Mouse (Mus musculus) heart, postnatal 14 days (tissue): ENCODE results near the gene Phf14. TPM values are rescaled to one million over a fixed set of nuclear protein-coding genes. Genes with fewer than 3 reads are reported as not detected.
"Not testable (repeated sequence)": the region's sequence is repeated elsewhere in the genome, so short reads cannot be mapped to it uniquely, and the experiment has no call there.

Experiments used
- DNase-seq, 2 experiments: peaks; one replicate each; pipeline ENCODE4 v3.0.0; 2021 to 2022
- intact Hi-C: fragments of 180-260 bp; cut with DNase I; formaldehyde crosslinking; loops from one replicate; pipeline ENCODE4 v1.15.1; 2025
- long read RNA-seq, 2 experiments: library from polyadenylated mRNA; stranded (forward); transcript quantifications; one replicate each; pipeline ENCODE4 v2.0.0; 2021
- total RNA-seq, 2 experiments: library from RNA; stranded (reverse); gene quantifications; 2 replicates each; pipeline ENCODE4 v1.2.3; 2021

The Phf14 gene
- 10 to 100 TPM; 54.6 to 58.7 TPM for total RNA-seq
- long read RNA-seq, experiment 1, partial matches to known transcripts = 20 of 43 reads
- long read RNA-seq, experiment 1, other reads (novel, unspliced or antisense) = 21 of 43 reads
- long read RNA-seq, experiment 2, full-length matches to known transcripts = 3 of 25 reads
- long read RNA-seq, experiment 2, partial matches to known transcripts = 6 of 25 reads
- long read RNA-seq, experiment 2, other reads (novel, unspliced or antisense) = 16 of 25 reads

GRCm38 (mm10) chr6:11907269-11908032 lies at the start of gene Phf14, which contains the start of gene Ndufa4:
Gene Phf14 (plus strand): TSS chr6:11907809.
Gene Ndufa4 (minus strand): TSS chr6:11907497.
- DNase-seq = peak; percentile 93 to 94
- intact Hi-C loops = loop anchor here (2.0 kb wide), 1 partner anchor 17 kb away; no protein-coding TSS in a partner anchor

DNA sequence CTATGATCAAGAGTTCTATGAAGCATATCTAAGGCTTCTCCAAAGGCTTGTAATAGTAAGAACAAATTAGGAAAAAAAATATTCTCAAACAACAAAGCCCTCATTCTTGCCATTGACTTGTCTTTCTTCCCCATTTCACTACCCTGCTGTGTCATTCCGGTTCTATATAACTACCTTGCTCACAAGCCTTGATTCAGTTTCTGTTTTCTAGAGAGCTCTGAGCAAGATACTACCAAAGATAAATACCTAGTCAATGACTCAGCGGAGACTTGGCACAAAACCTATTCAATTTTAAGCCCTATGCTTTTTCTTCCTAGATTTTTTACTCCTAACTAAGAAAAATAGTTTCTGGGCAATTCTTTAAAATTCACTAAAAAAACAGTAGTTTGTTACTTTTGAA lies 32.2 kb upstream of the Phf14 start:
- intact Hi-C loops, DNase-seq: not testable (repeated sequence)

DNA sequence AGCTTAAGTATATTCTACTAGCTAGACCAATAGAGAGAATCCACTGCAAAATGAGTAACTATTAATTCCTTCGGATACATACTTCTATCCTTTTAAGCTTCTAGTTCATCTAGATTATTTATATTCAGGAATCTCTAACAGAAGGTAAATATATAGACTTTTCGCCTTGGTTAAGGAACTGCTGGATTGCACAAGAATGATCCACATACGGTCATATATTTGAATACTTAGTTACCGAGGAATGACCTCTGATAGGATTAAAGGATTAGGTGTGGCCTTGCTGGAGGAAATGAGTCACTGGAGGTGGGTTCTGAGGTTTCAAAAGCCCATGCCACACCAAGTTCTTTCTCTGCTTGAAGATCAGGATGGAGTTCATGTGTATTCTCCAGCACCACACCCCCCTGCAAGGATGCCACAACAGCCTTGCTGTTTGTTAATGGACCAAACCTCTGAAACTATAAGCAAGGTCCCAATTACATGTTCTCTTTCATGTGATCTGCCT lies 6.7 kb upstream of the Phf14 start:
- intact Hi-C loops = no loop called here
- no peak for DNase-seq

GRCm38 (mm10) chr6:11906890-11907268 lies 730 bp upstream of the Phf14 start:
- intact Hi-C loops = loop anchor here (2.0 kb wide), 1 partner anchor 18 kb away; no protein-coding TSS in a partner anchor

GRCm38 (mm10) chr6:11908170-11908569 lies 561 bp downstream of the Phf14 start:
- intact Hi-C loops = no loop called here
- DNase-seq = no peak

More at GRCm38 (mm10) chr6:11906890-11907268, 730 bp upstream of the Phf14 start:
- no peak for DNase-seq

- DNase-seq = peak; percentile 88 to 89
- intact Hi-C loops = loop anchor here (2.0 kb wide), 1 partner anchor 19 kb away; the partner anchor contains the start of genes Ndufa4 and Phf14
Observed at GRCm38 (mm10) chr6:11925496-11926041, 18.0 kb downstream of the Phf14 start.

GRCm38 (mm10) chr6:11926082-11926595 lies 18.5 kb downstream of the Phf14 start:
- peak in 1 of 2 experiments; percentile 44 for DNase-seq

DNA sequence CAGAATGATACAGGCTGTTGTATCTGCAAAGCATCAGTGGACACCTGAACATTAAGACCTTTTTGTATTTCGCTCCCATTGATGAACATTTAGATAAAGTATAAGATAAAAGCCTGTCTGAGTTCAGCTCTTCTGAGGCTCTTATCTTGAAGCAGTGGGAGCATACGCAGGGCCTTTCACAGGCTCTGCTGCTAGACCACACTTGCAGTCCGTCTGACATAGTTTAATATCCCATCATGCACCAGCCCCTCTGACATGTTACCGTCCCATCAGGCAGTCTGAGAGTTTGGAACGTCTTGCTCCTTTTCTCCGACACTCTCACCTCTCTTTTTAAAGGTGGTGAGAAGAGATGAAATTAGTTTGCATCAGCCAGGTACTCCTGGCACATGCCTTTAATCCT lies 19.9 kb downstream of the Phf14 start:
- DNase-seq = no peak
- intact Hi-C loops = no loop called here

More at GRCm38 (mm10) chr6:11926082-11926595, 18.5 kb downstream of the Phf14 start:
- intact Hi-C loops = no loop called here

GRCm38 (mm10) chr6:11933403-11933802 lies 25.8 kb downstream of the Phf14 start:
- no peak for DNase-seq
- intact Hi-C loops = no loop called here

DNA sequence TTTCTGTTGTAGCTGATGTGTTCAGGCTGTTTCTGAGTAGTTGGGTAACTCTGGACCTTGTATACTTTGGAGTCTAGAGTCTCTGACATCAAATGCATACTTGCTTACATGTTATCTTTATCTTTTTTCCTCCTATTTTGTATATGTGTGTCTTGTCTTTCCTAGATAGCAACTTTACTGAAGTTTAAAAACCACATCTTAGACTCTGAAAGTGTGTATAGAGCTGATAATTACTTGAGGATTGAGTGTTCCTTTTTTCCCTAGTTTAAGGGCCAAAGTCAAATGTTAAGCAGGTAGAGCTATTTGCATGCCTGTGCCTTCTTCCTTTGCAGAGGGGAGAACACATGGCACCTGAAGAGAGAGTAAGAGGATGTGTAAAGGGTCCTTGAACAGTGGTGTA lies 33.3 kb downstream of the Phf14 start:
- DNase-seq = no peak

DNA sequence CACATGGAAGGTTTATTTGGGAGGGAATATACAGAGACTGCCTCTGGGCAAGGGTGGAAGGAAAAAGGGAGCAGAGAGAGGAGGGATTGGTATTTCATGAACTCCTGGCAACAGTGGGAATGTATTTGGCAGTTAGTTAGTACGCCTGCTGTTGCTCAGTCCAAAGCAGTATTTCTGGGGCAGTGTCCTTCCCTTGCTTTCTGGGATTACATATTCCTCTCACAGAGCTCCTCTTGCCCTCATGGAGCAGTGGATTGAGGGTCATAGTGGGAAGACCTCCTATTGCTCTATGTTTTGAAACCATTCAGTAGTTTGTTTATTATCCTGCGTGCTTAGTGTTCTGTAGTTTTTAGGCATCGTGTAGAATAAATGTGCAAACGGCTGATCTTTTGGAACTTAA lies 34.5 kb downstream of the Phf14 start:
- DNase-seq = no peak
- intact Hi-C loops = no loop called here

More for the DNA sequence above, 33.3 kb downstream of the Phf14 start:
- intact Hi-C loops = no loop called here

GRCm38 (mm10) chr6:11948100-11948499 lies 40.5 kb downstream of the Phf14 start:
- DNase-seq = no peak
- intact Hi-C loops = no loop called here

- no peak for DNase-seq
- intact Hi-C loops = no loop called here
Observed at GRCm38 (mm10) chr6:11960172-11960571, 52.6 kb downstream of the Phf14 start.

DNA sequence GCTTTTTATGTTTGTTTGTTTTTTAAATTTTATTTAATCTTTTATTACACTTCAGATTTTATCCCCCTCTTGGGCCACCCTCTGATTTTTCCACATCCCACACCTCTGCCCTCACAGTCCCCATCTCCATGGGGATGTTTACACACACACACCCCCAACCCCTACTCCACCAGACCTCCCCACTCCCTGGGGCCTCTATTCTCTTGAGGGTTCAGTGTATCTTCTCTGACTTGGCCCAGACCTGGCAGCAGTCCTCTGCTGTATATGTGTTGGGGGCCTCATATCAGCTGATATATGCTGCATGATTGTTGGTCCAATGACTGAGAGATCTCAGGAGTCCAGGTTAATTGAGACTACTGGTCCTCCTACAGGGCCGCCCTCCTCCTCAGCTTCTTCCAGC lies 86.2 kb downstream of the Phf14 start:
- intact Hi-C loops = no loop called here
- no peak for DNase-seq

DNA sequence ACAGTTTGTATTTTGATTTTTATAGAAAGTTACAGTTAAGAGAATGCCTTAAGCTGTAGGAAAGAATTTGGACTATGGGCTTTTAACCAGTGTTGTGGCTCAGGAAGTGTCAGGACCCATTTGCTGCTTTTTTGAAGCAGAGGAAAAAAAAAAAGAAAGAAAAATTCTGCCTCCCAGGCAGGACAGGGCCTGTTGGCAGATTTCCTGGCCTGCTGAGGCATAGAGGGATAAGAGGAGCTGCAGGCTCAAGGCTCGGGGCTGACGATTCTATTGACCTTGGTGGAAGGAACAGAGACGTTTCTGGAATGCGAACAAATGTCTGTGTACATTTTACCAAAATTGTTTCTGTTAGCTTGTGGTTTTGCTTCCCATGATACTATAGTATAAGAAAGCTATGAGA lies 91.0 kb downstream of the Phf14 start:
- DNase-seq = peak in 1 of 2 experiments; percentile 8
- intact Hi-C loops = no loop called here

- no peak for DNase-seq
- intact Hi-C loops = no loop called here
Observed at GRCm38 (mm10) chr6:11999506-11999905, 91.9 kb downstream of the Phf14 start.

DNA sequence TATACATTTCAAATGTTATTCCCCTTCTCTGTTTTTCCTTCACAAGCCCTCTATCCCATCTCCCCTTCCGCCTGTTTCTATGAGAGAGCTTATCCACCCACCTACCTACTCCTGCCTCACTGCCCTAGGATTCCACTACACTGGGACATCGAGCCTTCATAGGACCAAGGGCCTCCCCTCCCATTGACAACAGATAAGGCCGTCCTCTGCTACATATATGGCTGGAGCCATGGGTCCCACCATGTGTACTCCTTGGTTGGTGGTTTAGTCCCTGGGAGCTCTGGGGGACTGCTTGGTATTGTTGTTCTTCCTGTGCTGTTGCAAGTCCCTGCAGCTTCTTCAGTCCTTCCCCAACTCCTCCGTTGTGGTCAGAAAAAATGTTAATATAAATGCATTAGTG lies 97.8 kb downstream of the Phf14 start:
- intact Hi-C loops = no loop called here
- DNase-seq = no peak

DNA sequence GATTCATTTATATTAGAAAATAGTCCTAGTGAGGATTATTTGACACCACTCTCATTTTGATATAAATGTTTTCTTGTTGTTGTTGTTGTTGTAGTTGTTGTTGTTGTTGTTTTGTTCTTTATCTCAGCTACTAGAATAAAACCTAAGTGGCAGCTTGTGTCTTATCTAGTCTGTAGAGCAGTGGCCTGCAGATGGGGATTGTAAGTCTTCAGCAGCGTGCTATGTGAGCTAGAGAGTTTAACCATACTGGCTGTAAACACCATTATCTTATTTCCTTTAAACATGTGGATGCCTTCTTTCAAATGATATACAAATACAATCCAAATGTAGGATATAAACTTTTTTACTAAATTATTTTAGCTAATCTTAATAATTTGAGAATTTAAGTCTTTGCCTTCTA lies 98.4 kb downstream of the Phf14 start:
- intact Hi-C loops = no loop called here
- DNase-seq = no peak

GRCm38 (mm10) chr6:12012103-12012502 lies 104.5 kb downstream of the Phf14 start:
- intact Hi-C loops = loop anchor here (5.0 kb wide), 1 partner anchor 35 kb away; no protein-coding TSS in a partner anchor
- no peak for DNase-seq

GRCm38 (mm10) chr6:12014035-12014434 lies 106.4 kb downstream of the Phf14 start:
- intact Hi-C loops = loop anchor here (5.0 kb wide), 1 partner anchor 33 kb away; no protein-coding TSS in a partner anchor

DNA sequence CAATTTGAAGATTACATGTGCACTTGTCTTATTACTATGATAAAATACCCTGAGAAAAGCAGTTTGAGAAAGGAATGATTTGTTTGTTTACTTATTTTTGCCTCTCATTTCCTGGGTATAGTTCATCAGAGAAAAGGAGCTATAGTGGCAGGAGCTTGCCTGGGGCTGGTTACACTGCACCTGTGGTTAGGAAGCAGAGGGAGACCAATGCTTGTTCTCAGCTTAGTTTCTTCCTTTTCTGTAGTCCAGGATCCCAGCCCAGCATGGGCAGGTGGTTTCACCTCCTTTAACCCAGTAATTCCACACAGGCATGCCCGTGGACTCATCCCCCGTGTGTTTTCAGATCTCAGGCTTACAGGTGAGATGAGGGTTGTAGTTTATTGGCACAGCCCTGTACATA lies 107.1 kb downstream of the Phf14 start:
- DNase-seq = no peak
- intact Hi-C loops = loop anchor here (5.0 kb wide), 1 partner anchor 33 kb away; no protein-coding TSS in a partner anchor

More at GRCm38 (mm10) chr6:12014035-12014434, 106.4 kb downstream of the Phf14 start:
- DNase-seq = no peak
